In genomic region chr11:51856616-51857080, GRCm38 (mm10) we compare ENCODE assay signal across 8 mouse cellular contexts. TPM values are rescaled to one million over a fixed set of nuclear protein-coding genes. Genes with fewer than 3 reads are reported as not detected.
A peak's percentile ranks its signal among the peaks of the same experiment; 100 is the strongest.
DNase-seq lines count a peak whose midpoint lies in the region; ATAC-seq and TF ChIP-seq lines count a peak whose summit lies in the region.

No protein-coding gene starts in this region.

- H3K27me3 ChIP-seq in forebrain, embryonic 16.5 days (replicated peaks; ENCODE audit: control insufficient read depth, insufficient read depth, low read length) = no peaks in the 10 kb centered on the region
- H3K27me3 ChIP-seq in hindbrain, embryonic 11.5 days (ENCODE audit: control insufficient read depth, insufficient read depth, low read length) = peaks cover 23% of the 10 kb centered on the region
- H3K27me3 ChIP-seq in neural tube, embryonic 14.5 days (ENCODE audit: control insufficient read depth, insufficient read depth, low read length) = peaks cover 13% of the 10 kb centered on the region

- H3K27ac ChIP-seq in forebrain, embryonic 16.5 days (ENCODE audit: low read length) = peak overlapping the region; percentile 33; the same call in 1 of the 2 replicates
- H3K27ac ChIP-seq in hindbrain, embryonic 11.5 days (ENCODE audit: low read depth, low read length) = no peak overlapping the region
- H3K27ac ChIP-seq in neural tube, embryonic 14.5 days (ENCODE audit: low read depth, low read length) = no peak overlapping the region

- peak; percentile 44 for DNase-seq in ovary, adult 18-20 months (ENCODE audit: low spot score)
- DNase-seq in ovary, postnatal 10 days (ENCODE audit: low spot score) = no peak
- DNase-seq in hindbrain, embryonic 11.5 days (ENCODE audit: low spot score) = peak; percentile 50
- peak; percentile 82 for DNase-seq in layer of hippocampus, adult 9-11 months
- DNase-seq in lung, adult 2 months = no peak
- DNase-seq in testis, postnatal 10 days (ENCODE audit: low spot score) = peak; percentile 74

- H3K9me3 ChIP-seq in forebrain, embryonic 16.5 days (ENCODE audit: control insufficient read depth, low read length) = no peaks in the 10 kb centered on the region
- H3K9me3 ChIP-seq in hindbrain, embryonic 11.5 days (ENCODE audit: control insufficient read depth, low read length) = no peaks in the 10 kb centered on the region
- no peaks in the 10 kb centered on the region for H3K9me3 ChIP-seq in neural tube, embryonic 14.5 days (ENCODE audit: control insufficient read depth, low read length)

- peak overlapping the region; percentile 98 for H3K4me2 ChIP-seq in forebrain, embryonic 16.5 days (ENCODE audit: low read length)
- peak overlapping the region; percentile 99 for H3K4me2 ChIP-seq in hindbrain, embryonic 11.5 days (replicated peaks; ENCODE audit: low read depth, low read length)
- peak overlapping the region; percentile 100 for H3K4me2 ChIP-seq in neural tube, embryonic 14.5 days (ENCODE audit: low read depth, low read length)

- peaks cover 31% of the 10 kb centered on the region for H3K4me1 ChIP-seq in forebrain, embryonic 16.5 days (replicated peaks; ENCODE audit: control insufficient read depth, insufficient read depth, low read length)
- H3K4me1 ChIP-seq in hindbrain, embryonic 11.5 days (replicated peaks; ENCODE audit: control insufficient read depth, insufficient read depth, low read length) = peaks cover 5% of the 10 kb centered on the region
- peaks cover 14% of the 10 kb centered on the region for H3K4me1 ChIP-seq in lung, adult 2 months (ENCODE audit: control insufficient read depth, insufficient read depth, low read length)
- peaks cover 19% of the 10 kb centered on the region; the same call in 1 of the 2 replicates for H3K4me1 ChIP-seq in neural tube, embryonic 14.5 days (ENCODE audit: control insufficient read depth, insufficient read depth, low read length)

- WGBS in forebrain, embryonic 16.5 days = under 1% methylated on average over 41 of the region's 41 CpGs
- WGBS in hindbrain, embryonic 11.5 days = under 1% methylated on average over 41 of the region's 41 CpGs
- under 1% methylated on average over 40 of the region's 41 CpGs for WGBS in lung, adult 2 months
- WGBS in neural tube, embryonic 14.5 days = 0% methylated on average over 33 of the region's 41 CpGs

- H3K9ac ChIP-seq in forebrain, embryonic 16.5 days (replicated peaks; ENCODE audit: low read depth, low read length) = peak overlapping the region; percentile 75
- peak overlapping the region; percentile 59 for H3K9ac ChIP-seq in hindbrain, embryonic 11.5 days (ENCODE audit: low read depth, low read length)
- peak overlapping the region; percentile 67 for H3K9ac ChIP-seq in neural tube, embryonic 14.5 days (replicated peaks; ENCODE audit: low read depth, low read length)

- no peaks in the 10 kb centered on the region for H3K36me3 ChIP-seq in forebrain, embryonic 16.5 days (ENCODE audit: control insufficient read depth, insufficient read depth)
- H3K36me3 ChIP-seq in hindbrain, embryonic 11.5 days (ENCODE audit: control insufficient read depth, insufficient read depth, low read length) = no peaks in the 10 kb centered on the region
- no peaks in the 10 kb centered on the region for H3K36me3 ChIP-seq in neural tube, embryonic 14.5 days (ENCODE audit: control insufficient read depth, insufficient read depth, low read length)

- no peak; the same call in none of the 2 replicates for TF ChIP-seq POLR2A in lung, adult 2 months (IDR thresholded peaks at IDR 0.05; ENCODE audit: borderline replicate concordance, extremely low read depth, low read depth, low read length)

- TF ChIP-seq CTCF in lung, adult 2 months (IDR thresholded peaks at IDR 0.05; ENCODE audit: insufficient read depth, low read length) = no peak

- 0 out of 2 replicates have a peak, but pooled peaks have one; percentile 7 for ATAC-seq in forebrain, embryonic 16.5 days
- no peak for ATAC-seq in hindbrain, embryonic 11.5 days (ENCODE audit: low FRiP score)
- ATAC-seq in neural tube, embryonic 14.5 days (ENCODE audit: low read depth) = no peak

- peak overlapping the region; percentile 65 for H3K4me3 ChIP-seq in forebrain, embryonic 16.5 days (replicated peaks; ENCODE audit: low read length)
- peak overlapping the region; percentile 60 for H3K4me3 ChIP-seq in hindbrain, embryonic 11.5 days (ENCODE audit: low read depth, low read length)
- H3K4me3 ChIP-seq in lung, adult 2 months (replicated peaks; ENCODE audit: extremely low read depth, low read depth, low read length) = peak overlapping the region; percentile 86
- peak overlapping the region; percentile 62 for H3K4me3 ChIP-seq in neural tube, embryonic 14.5 days (ENCODE audit: low read depth, low read length)

RNA-seq across cellular contexts. Expression of gene Jade2, which starts 0.8 kb away (rescaled TPM):
- polyA plus RNA-seq in forebrain, embryonic 16.5 days (2015; fragmentation: Nextera tagmentation; extraction: Ambion mirVana) = 0.47 and 0.70 TPM in 2 replicates
- polyA plus RNA-seq in hindbrain, embryonic 11.5 days (2014; fragmentation: Nextera tagmentation; extraction: Ambion mirVana) = 0.34 and 0.40 TPM in 2 replicates
- polyA plus RNA-seq in lung, adult 2 months (2012; rRNA removed) = 23.6 and 33.3 TPM in 2 replicates
- 0.44 and 0.52 TPM in 2 replicates for polyA plus RNA-seq in neural tube, embryonic 14.5 days (2014; fragmentation: Nextera tagmentation; extraction: Ambion mirVana)

Comparison
In these comparisons a context has a peak if more than half of its experiments do, and no peak if none do; other contexts are left out.
1. DNase-seq: peak in ovary, adult 18-20 months (single experiment), hindbrain, embryonic 11.5 days (single experiment), layer of hippocampus, adult 9-11 months (single experiment) and testis, postnatal 10 days (single experiment); none in ovary, postnatal 10 days (single experiment) and lung, adult 2 months (single experiment).
2. RNA of gene Jade2, which starts 0.8 kb away (polyA plus RNA-seq): 23.6 to 33.3 TPM in lung, adult 2 months; 0.44 to 0.52 TPM in neural tube, embryonic 14.5 days, 0.47 to 0.70 TPM in forebrain, embryonic 16.5 days and 0.34 to 0.40 TPM in hindbrain, embryonic 11.5 days; every median in the first group is over 10 times any median in the second.
3. Peak in every context shown above with its lines, with median percentiles within 50 percentile points of each other: H3K4me2 ChIP-seq, H3K4me3 ChIP-seq and H3K9ac ChIP-seq.